Mouse (Mus musculus) CD4-positive, CD25-positive, alpha-beta regulatory T cell, adult 4 months (primary cell): Measurements from ENCODE around the gene Gm28778. TPM values are rescaled to one million over a fixed set of nuclear protein-coding genes. Genes with fewer than 3 reads are reported as not detected.
"Not testable (repeated sequence)": the region's sequence is repeated elsewhere in the genome, so short reads cannot be mapped to it uniquely, and the experiment has no call there.

ENCODE experiments used
- ATAC-seq: one replicate; pipeline ENCODE4 v1.8.0; 2017
- polyA plus RNA-seq, 2 experiments: library from polyadenylated mRNA; unstranded; fragments of 100-300 nt; shearing (Covaris generic); gene quantifications; one replicate each; pipeline ENCODE4 v1.2.1; 2017

Gm28778 gene
- polyA plus RNA-seq, result 1 to 10 TPM in 1 of 2 experiments, not detected in 1; 6.5 TPM

GRCm38 (mm10) chr1:53296581-53297383 is at the start of gene Gm28778, which contains the start of the genes Pms1 and Ormdl1:
TSS of gene Gm28778 (plus strand) at chr1:53297111.
TSS of gene Pms1 (minus strand) at chr1:53297018.
TSS of gene Ormdl1 (plus strand) at chr1:53297095.
- peak; percentile 98 for ATAC-seq

- not testable (repeated sequence) for ATAC-seq
Observed at GRCm38 (mm10) chr1:53264958-53265612, 31.8 kb upstream of the Gm28778 start.

GRCm38 (mm10) chr1:53269901-53270300 is 27.0 kb upstream of the Gm28778 start:
- ATAC-seq, result no peak

- ATAC-seq, result peak; percentile 68
Observed at GRCm38 (mm10) chr1:53272646-53273045, 24.3 kb upstream of the Gm28778 start.

- no peak for ATAC-seq
Observed at GRCm38 (mm10) chr1:53291197-53291596, 5.7 kb upstream of the Gm28778 start.

- ATAC-seq, result no peak
Observed at GRCm38 (mm10) chr1:53300506-53300905, 3.6 kb downstream of the Gm28778 start.

- peak; percentile 98 for ATAC-seq
Observed at GRCm38 (mm10) chr1:53312989-53313967, 16.4 kb downstream of the Gm28778 start, which contains the start of gene Osgepl1. TSS of gene Osgepl1 (plus strand) at chr1:53313624.

GRCm38 (mm10) chr1:53321662-53322344 is 24.9 kb downstream of the Gm28778 start:
- no peak for ATAC-seq

GRCm38 (mm10) chr1:53323254-53323653 is 26.3 kb downstream of the Gm28778 start:
- no peak for ATAC-seq

- ATAC-seq, result no peak
Observed at GRCm38 (mm10) chr1:53324277-53324676, 27.4 kb downstream of the Gm28778 start.

- ATAC-seq, result no peak
Observed at GRCm38 (mm10) chr1:53324827-53325494, 28.1 kb downstream of the Gm28778 start.

GRCm38 (mm10) chr1:53333527-53333926 is 36.6 kb downstream of the Gm28778 start:
- ATAC-seq, result not testable (repeated sequence)

GRCm38 (mm10) chr1:53335465-53335864 is 38.6 kb downstream of the Gm28778 start:
- ATAC-seq, result no peak

GRCm38 (mm10) chr1:53337403-53337802 is 40.5 kb downstream of the Gm28778 start:
- not testable (repeated sequence) for ATAC-seq

GRCm38 (mm10) chr1:53341071-53341470 is 44.2 kb downstream of the Gm28778 start:
- ATAC-seq, result no peak

GRCm38 (mm10) chr1:53352327-53353261 is 55.7 kb downstream of the Gm28778 start, which contains the start of the genes Asdurf, Gm28551 and Asnsd1:
TSS of gene Asdurf (minus strand) at chr1:53352619.
TSS of gene Gm28551 (minus strand) at chr1:53352667.
TSS of gene Asnsd1 (minus strand) at chr1:53352752.
- peak; percentile 99 for ATAC-seq

- no peak for ATAC-seq
Observed at GRCm38 (mm10) chr1:53358988-53359387, 62.1 kb downstream of the Gm28778 start.
